Mouse (Mus musculus) adrenal gland, postnatal 14 days (tissue): ENCODE data around the gene Dmrt2. TPM values are rescaled to one million over a fixed set of nuclear protein-coding genes. Genes with fewer than 3 reads are reported as not detected.
A peak's percentile ranks its signal among the peaks of the same experiment; 100 is the strongest.

ENCODE experiments used
- DNase-seq: peaks from one replicate; pipeline ENCODE4 v3.0.0; 2021; ENCODE audit warnings: mixed read lengths
- long read RNA-seq, 2 experiments: library from polyadenylated mRNA; stranded (forward); transcript quantifications; one replicate each; pipeline ENCODE4 v2.0.0; 2021
- total RNA-seq: library from RNA; stranded (reverse); gene quantifications from 2 replicates; pipeline ENCODE4 v1.2.3, GENCODE M21; 2021

The Dmrt2 gene
- total RNA-seq: 8.7 and 9.7 TPM in 2 replicates
- long read RNA-seq, experiment 1, transcript Dmrt2-201 (4 exons, 2,337 nt): major isoform, 8 of 11 reads
- long read RNA-seq, experiment 1, partial matches to known transcripts: 1 of 11 reads
- long read RNA-seq, experiment 1, other reads (novel, unspliced or antisense): 2 of 11 reads
- long read RNA-seq, experiment 2, transcript Dmrt2-201 (4 exons, 2,337 nt): major isoform, 8 of 10 reads
- long read RNA-seq, experiment 2, partial matches to known transcripts: 0 of 10 reads
- long read RNA-seq, experiment 2, other reads (novel, unspliced or antisense): 2 of 10 reads

GRCm38 (mm10) chr19:25672101-25672950, at the start of gene Dmrt2:
Dmrt2 (plus strand) TSS chr19:25672411.
- peak; percentile 83 for DNase-seq

GRCm38 (mm10) chr19:25628490-25628889, 43.7 kb upstream of the Dmrt2 start:
- DNase-seq: peak; percentile 80

GRCm38 (mm10) chr19:25635119-25635518, 37.1 kb upstream of the Dmrt2 start:
- DNase-seq: no peak

GRCm38 (mm10) chr19:25635622-25636244, 36.5 kb upstream of the Dmrt2 start:
- DNase-seq: peak; percentile 80

GRCm38 (mm10) chr19:25638766-25639361, 33.3 kb upstream of the Dmrt2 start:
- no peak for DNase-seq

GRCm38 (mm10) chr19:25641786-25642185, 30.4 kb upstream of the Dmrt2 start:
- no peak for DNase-seq

GRCm38 (mm10) chr19:25647136-25647535, 25.1 kb upstream of the Dmrt2 start:
- DNase-seq: no peak

- DNase-seq: no peak
Observed at GRCm38 (mm10) chr19:25648701-25649100, 23.5 kb upstream of the Dmrt2 start.

- no peak for DNase-seq
Observed at GRCm38 (mm10) chr19:25650474-25650873, 21.7 kb upstream of the Dmrt2 start.

GRCm38 (mm10) chr19:25652560-25652959, 19.7 kb upstream of the Dmrt2 start:
- DNase-seq: no peak

GRCm38 (mm10) chr19:25654034-25654749, 18.0 kb upstream of the Dmrt2 start:
- no peak for DNase-seq

GRCm38 (mm10) chr19:25665486-25666339, 6.5 kb upstream of the Dmrt2 start:
- no peak for DNase-seq

- DNase-seq: no peak
Observed at GRCm38 (mm10) chr19:25667836-25668235, 4.4 kb upstream of the Dmrt2 start.

- DNase-seq: no peak
Observed at GRCm38 (mm10) chr19:25669593-25670248, 2.5 kb upstream of the Dmrt2 start.

- no peak for DNase-seq
Observed at GRCm38 (mm10) chr19:25670571-25671285, 1.5 kb upstream of the Dmrt2 start.

- DNase-seq: no peak
Observed at GRCm38 (mm10) chr19:25671681-25672080, 530 bp upstream of the Dmrt2 start.

GRCm38 (mm10) chr19:25673224-25674055, 1.2 kb downstream of the Dmrt2 start:
- DNase-seq: peak; percentile 42

GRCm38 (mm10) chr19:25674056-25674420, 1.8 kb downstream of the Dmrt2 start:
- DNase-seq: no peak

GRCm38 (mm10) chr19:25674744-25675143, 2.5 kb downstream of the Dmrt2 start:
- no peak for DNase-seq
